Comparison of ENCODE assay signal across 23 mouse cellular contexts in genomic region chr7:64227586-64227985, GRCm38 (mm10).
"Had no signal": no experiment of that assay in that cellular context is flagged by ENCODE, and none has a peak within 500 bp of the region (broad histone marks: within the 10 kb centered on the region; RNA-seq: fewer than 3 reads in every experiment).

No protein-coding gene starts in this region.

- H3K36me3 ChIP-seq: hindbrain, embryonic 10.5 days; hindbrain, embryonic 12.5 days; kidney, embryonic 15.5 days; limb, embryonic 10.5 days; limb, embryonic 12.5 days; liver, embryonic 13.5 days had no signal

- H3K9ac ChIP-seq: hindbrain, embryonic 12.5 days; hindbrain, embryonic 14.5 days; kidney, embryonic 15.5 days; limb, embryonic 12.5 days; liver, embryonic 13.5 days had no signal

- H3K27me3 ChIP-seq: hindbrain, embryonic 12.5 days; kidney, embryonic 15.5 days; limb, embryonic 12.5 days; liver, embryonic 13.5 days had no signal

- H3K27ac ChIP-seq: heart, adult 2 months; hindbrain, embryonic 12.5 days; hindbrain, embryonic 14.5 days; kidney, embryonic 15.5 days; kidney, postnatal 0 days; left cerebral cortex, adult 2 months; limb, embryonic 10.5 days; limb, embryonic 12.5 days; liver, embryonic 13.5 days had no signal

- H3K4me1 ChIP-seq: hindbrain, embryonic 12.5 days; kidney, embryonic 15.5 days; limb, embryonic 10.5 days; limb, embryonic 12.5 days; liver, embryonic 13.5 days had no signal

- H3K4me2 ChIP-seq: heart, embryonic 11.5 days; hindbrain, embryonic 12.5 days; hindbrain, embryonic 14.5 days; kidney, embryonic 15.5 days; limb, embryonic 12.5 days; liver, embryonic 11.5 days; liver, embryonic 13.5 days had no signal

- DNase-seq: gastrocnemius, postnatal 14 days; gastrocnemius, postnatal 36 days; heart, adult 2 months; heart, postnatal 10 days; heart, postnatal 4 days; kidney, adult 11 months; kidney, adult 2 months; kidney, adult 9 months; kidney, postnatal 14 days; kidney, postnatal 36 days; layer of hippocampus, adult 9-11 months; liver; liver, embryonic 13.5 days had no signal

- H3K4me3 ChIP-seq: heart, adult 2 months; hindbrain, embryonic 10.5 days; hindbrain, embryonic 12.5 days; kidney, embryonic 15.5 days; left cerebral cortex, adult 2 months; limb, embryonic 10.5 days; limb, embryonic 12.5 days; liver, embryonic 13.5 days had no signal

- H3K9me3 ChIP-seq: hindbrain, embryonic 10.5 days; kidney, embryonic 15.5 days; limb, embryonic 10.5 days; limb, embryonic 12.5 days; liver, embryonic 13.5 days had no signal
